Mouse (Mus musculus) bone marrow macrophage, adult 2 months (primary cell): ENCODE data around the gene Shank3.

Experiments used
- CTCF ChIP-seq: IDR thresholded peaks from 2 replicates; pipeline ENCODE4 v1.5.1; 2012; ENCODE audit warnings: low read depth, mild to moderate bottlenecking, low read length, moderate library complexity
- POLR2A ChIP-seq: IDR thresholded peaks from 2 replicates; pipeline ENCODE4 v1.6.1; 2012; ENCODE audit warnings: mild to moderate bottlenecking, low read depth, low read length, borderline replicate concordance

GRCm38 (mm10) chr15:89589146-89589545 is 89.7 kb downstream of the Shank3 start:
- TF ChIP-seq CTCF (no peak), POLR2A (no peak)
